ENCODE assay signal across 15 mouse cellular contexts in genomic region chr7:68593344-68594016, GRCm38 (mm10).
A peak's percentile ranks its signal among the peaks of the same experiment; 100 is the strongest.
DNase-seq lines count a peak whose midpoint lies in the region; ATAC-seq and TF ChIP-seq lines count a peak whose summit lies in the region.
"Had no signal": no experiment of that assay in that cellular context is flagged by ENCODE, and none has a peak within 500 bp of the region (broad histone marks: within the 10 kb centered on the region; RNA-seq: fewer than 3 reads in every experiment).

No protein-coding gene starts in this region.

- H3K9me3 ChIP-seq in hindbrain, embryonic 10.5 days, result no peaks in the 10 kb centered on the region
- H3K9me3 ChIP-seq in hindbrain, embryonic 11.5 days (ENCODE audit: control insufficient read depth, low read length), result no peaks in the 10 kb centered on the region
- H3K9me3 ChIP-seq in forebrain, postnatal 0 days (ENCODE audit: low read length), result no peaks in the 10 kb centered on the region
- no peaks in the 10 kb centered on the region for H3K9me3 ChIP-seq in midbrain, embryonic 13.5 days
- H3K9me3 ChIP-seq: embryonic facial prominence, embryonic 15.5 days; neural tube, embryonic 12.5 days had no signal

- peaks cover 13% of the 10 kb centered on the region for H3K4me1 ChIP-seq in hindbrain, embryonic 10.5 days (replicated peaks)
- no peaks in the 10 kb centered on the region for H3K4me1 ChIP-seq in hindbrain, embryonic 11.5 days (replicated peaks; ENCODE audit: control insufficient read depth, insufficient read depth, low read length)
- H3K4me1 ChIP-seq in forebrain, postnatal 0 days (ENCODE audit: insufficient read depth), result no peaks in the 10 kb centered on the region
- peaks cover 17% of the 10 kb centered on the region for H3K4me1 ChIP-seq in midbrain, embryonic 13.5 days (replicated peaks)
- H3K4me1 ChIP-seq: neural tube, embryonic 12.5 days had no signal

- no peaks in the 10 kb centered on the region for H3K36me3 ChIP-seq in hindbrain, embryonic 10.5 days
- no peaks in the 10 kb centered on the region for H3K36me3 ChIP-seq in hindbrain, embryonic 11.5 days (ENCODE audit: control insufficient read depth, insufficient read depth, low read length)
- H3K36me3 ChIP-seq in forebrain, postnatal 0 days (ENCODE audit: insufficient read depth), result no peaks in the 10 kb centered on the region
- H3K36me3 ChIP-seq in midbrain, embryonic 13.5 days, result no peaks in the 10 kb centered on the region
- H3K36me3 ChIP-seq: embryonic facial prominence, embryonic 15.5 days; neural tube, embryonic 12.5 days had no signal

- no peak for TF ChIP-seq POLR2A in brain, embryonic 14.5 days (IDR thresholded peaks at IDR 0.05; ENCODE audit: borderline replicate concordance, extremely low read depth, insufficient read depth, insufficient read length, poor library complexity, severe bottlenecking)

- H3K27ac ChIP-seq in hindbrain, embryonic 10.5 days, result no peak overlapping the region
- no peak overlapping the region for H3K27ac ChIP-seq in hindbrain, embryonic 11.5 days (ENCODE audit: low read depth, low read length)
- H3K27ac ChIP-seq in forebrain, postnatal 0 days (ENCODE audit: low read depth, low read length), result no peak overlapping the region
- no peak overlapping the region for H3K27ac ChIP-seq in midbrain, embryonic 13.5 days
- H3K27ac ChIP-seq: embryonic facial prominence, embryonic 15.5 days; neural tube, embryonic 12.5 days had no signal

- TF ChIP-seq CTCF in brain, embryonic 14.5 days (IDR thresholded peaks at IDR 0.05; ENCODE audit: borderline replicate concordance, extremely low read depth, insufficient read depth, insufficient read length), result no peak
- TF ChIP-seq CTCF in forebrain, postnatal 0 days (IDR thresholded peaks at IDR 0.05; ENCODE audit: low read depth), result no peak

- H3K27me3 ChIP-seq in hindbrain, embryonic 10.5 days (ENCODE audit: insufficient read depth, poor library complexity, severe bottlenecking), result no peaks in the 10 kb centered on the region
- H3K27me3 ChIP-seq in hindbrain, embryonic 11.5 days (ENCODE audit: control insufficient read depth, insufficient read depth, low read length), result no peaks in the 10 kb centered on the region
- H3K27me3 ChIP-seq in forebrain, postnatal 0 days (ENCODE audit: insufficient read depth, low read length), result no peaks in the 10 kb centered on the region
- peaks cover 72% of the 10 kb centered on the region for H3K27me3 ChIP-seq in midbrain, embryonic 13.5 days
- H3K27me3 ChIP-seq: neural tube, embryonic 12.5 days had no signal

- H3K4me2 ChIP-seq in hindbrain, embryonic 11.5 days (replicated peaks; ENCODE audit: low read depth, low read length), result no peak overlapping the region
- H3K4me2 ChIP-seq in forebrain, postnatal 0 days (ENCODE audit: low read depth), result peak overlapping the region; percentile 6; the same call in 1 of the 2 replicates
- peak overlapping the region; percentile 22 for H3K4me2 ChIP-seq in midbrain, embryonic 13.5 days (replicated peaks)
- H3K4me2 ChIP-seq: embryonic facial prominence, embryonic 15.5 days; neural tube, embryonic 12.5 days had no signal

- no peak overlapping the region for H3K4me3 ChIP-seq in hindbrain, embryonic 10.5 days
- H3K4me3 ChIP-seq in hindbrain, embryonic 11.5 days (ENCODE audit: low read depth, low read length), result no peak overlapping the region
- no peak overlapping the region for H3K4me3 ChIP-seq in forebrain, postnatal 0 days (ENCODE audit: low read depth, low read length)
- no peak overlapping the region for H3K4me3 ChIP-seq in midbrain, embryonic 13.5 days (replicated peaks)
- H3K4me3 ChIP-seq: embryonic facial prominence, embryonic 15.5 days; neural tube, embryonic 12.5 days had no signal

- no peak overlapping the region for H3K9ac ChIP-seq in hindbrain, embryonic 11.5 days (ENCODE audit: low read depth, low read length)
- H3K9ac ChIP-seq in forebrain, postnatal 0 days, result no peak overlapping the region
- no peak overlapping the region for H3K9ac ChIP-seq in midbrain, embryonic 13.5 days (replicated peaks)
- H3K9ac ChIP-seq: embryonic facial prominence, embryonic 15.5 days; neural tube, embryonic 12.5 days had no signal

- ATAC-seq in hindbrain, embryonic 11.5 days (ENCODE audit: low FRiP score), result no peak
- ATAC-seq in forebrain, postnatal 0 days, result peak; percentile 45; the same call in 1 of the 2 replicates
- ATAC-seq in midbrain, embryonic 13.5 days, result peak; percentile 92
- no peak for ATAC-seq in frontal cortex, adult (ENCODE audit: low TSS enrichment)
- ATAC-seq: intestine, postnatal 0 days had no signal

- peak; percentile 5 for DNase-seq in hindbrain, embryonic 10.5 days (ENCODE audit: low spot score)
- DNase-seq in hindbrain, embryonic 11.5 days (ENCODE audit: low spot score), result no peak
- peak; percentile 81 for DNase-seq in brain, embryonic 14.5 days (ENCODE audit: low read depth)
- DNase-seq in forebrain, postnatal 0 days, result no peak
- DNase-seq in layer of hippocampus, adult 18-20 months (ENCODE audit: low spot score in 2 of 2), result no peak
- no peak for DNase-seq in right cerebral cortex, postnatal 4 days
- DNase-seq: cerebellum, adult 8-10 months; heart, adult 18-20 months; heart, postnatal 10 days; thymus, postnatal 25 days had no signal

- WGBS in hindbrain, embryonic 10.5 days, result 56% methylated on average over 15 of the region's 15 CpGs
- 55% methylated on average over 15 of the region's 15 CpGs for WGBS in hindbrain, embryonic 11.5 days
- 37% methylated on average over 15 of the region's 15 CpGs for WGBS in forebrain, postnatal 0 days
- WGBS in midbrain, embryonic 13.5 days, result 37% methylated on average over 15 of the region's 15 CpGs

Comparison
In these comparisons a context has a peak if more than half of its experiments do, and no peak if none do; other contexts are left out.
1. DNase-seq: peak in hindbrain, embryonic 10.5 days (single experiment) and brain, embryonic 14.5 days (single experiment); none in hindbrain, embryonic 11.5 days (single experiment), forebrain, postnatal 0 days (single experiment), layer of hippocampus, adult 18-20 months (0 of 2) and right cerebral cortex, postnatal 4 days (single experiment).
2. ATAC-seq: peak in forebrain, postnatal 0 days (single experiment) and midbrain, embryonic 13.5 days (single experiment); none in hindbrain, embryonic 11.5 days (single experiment) and frontal cortex, adult (single experiment).